Mouse (Mus musculus) liver, embryonic 14.5 days (tissue): ENCODE results near the gene Ifna7. TPM values are rescaled to one million over a fixed set of nuclear protein-coding genes. Genes with fewer than 3 reads are reported as not detected.

Source experiments
- ATAC-seq: fragments of 200-750 bp; cut with Nextera tagmentation; 2 replicates; pipeline ENCODE4 v1.8.0; 2017; ENCODE audit warnings: moderate number of reproducible peaks, mild to moderate bottlenecking, moderate library complexity; ENCODE audit not compliant: insufficient read depth
- DNase-seq, 3 experiments: peaks; one replicate each; pipeline ENCODE4 v3.0.0-alpha.2; 2012 to 2013; ENCODE audit warnings: low read depth in 3 of 3, low spot score in 3 of 3
- H3K27ac ChIP-seq: fragments of 300-500 bp; sonication (generic); 2 replicates; pipeline ENCODE4 v1.5.1; 2014; ENCODE audit warnings: moderate library complexity, mild to moderate bottlenecking, control low read depth, inconsistent platforms
- H3K27me3 ChIP-seq: fragments of 300-500 bp; sonication (generic); 2 replicates; pipeline ENCODE4 v1.6.1; 2014; ENCODE audit warnings: mild to moderate bottlenecking, low read length, moderate library complexity; ENCODE audit not compliant: control insufficient read depth, insufficient read depth
- H3K36me3 ChIP-seq: fragments of 300-500 bp; sonication (generic); replicated peaks from 2 replicates; pipeline ENCODE4 v1.6.1; 2014; ENCODE audit warnings: low read depth; ENCODE audit not compliant: control insufficient read depth, insufficient read depth
- H3K4me1 ChIP-seq, 2 experiments: fragments of 200-500 bp in 1 of 2; fragments of 300-500 bp in 1 of 2; sonication (generic) in 1 of 2; replicated peaks; 2 replicates each; pipeline ENCODE4 v1.6.1; 2012 to 2014; ENCODE audit warnings: antibody characterized with exemption in 1 of 2, inconsistent platforms in 1 of 2, low read length in 1 of 2; ENCODE audit not compliant: control insufficient read depth in 2 of 2, insufficient read depth in 2 of 2
- H3K4me2 ChIP-seq: fragments of 300-500 bp; sonication (generic); 2 replicates; pipeline ENCODE4 v1.6.1; 2014; ENCODE audit warnings: low read depth, mild to moderate bottlenecking, control low read depth, moderate library complexity
- H3K4me3 ChIP-seq, 2 experiments: fragments of 200-500 bp in 1 of 2; fragments of 300-500 bp in 1 of 2; sonication (generic) in 1 of 2; 2 replicates each; pipeline ENCODE4 v1.5.1; 2012 to 2014; ENCODE audit warnings: low read depth in 2 of 2, low read length in 2 of 2, mild to moderate bottlenecking in 2 of 2, control low read depth in 1 of 2, inconsistent platforms in 1 of 2, moderate library complexity in 1 of 2; ENCODE audit not compliant: insufficient read depth in 1 of 2
- H3K9ac ChIP-seq: fragments of 300-500 bp; sonication (generic); replicated peaks from 2 replicates; pipeline ENCODE4 v1.6.1; 2014; ENCODE audit warnings: mild to moderate bottlenecking, control low read depth, moderate library complexity
- H3K9me3 ChIP-seq: fragments of 300-500 bp; sonication (generic); 2 replicates; pipeline ENCODE4 v1.6.1; 2016; ENCODE audit warnings: low read length, mixed read lengths; ENCODE audit not compliant: control insufficient read depth
- CTCF ChIP-seq: IDR thresholded peaks from 2 replicates; pipeline ENCODE4 v1.5.1; 2016; ENCODE audit warnings: antibody characterized with exemption, low read depth, control low read depth
- EP300 ChIP-seq: IDR thresholded peaks from 2 replicates; pipeline ENCODE4 v1.6.1; 2016; ENCODE audit warnings: antibody characterized with exemption, low read depth
- WGBS: fragments of 180-500 bp; shearing (Covaris S2); extraction: QIAGEN DNeasy Blood & Tissue Kit; methylation state at CpG from one replicate; pipeline ENCODE4 v1.1.7; 2014; ENCODE audit not compliant: insufficient replicate concordance; 5-methylcytosine and 5-hydroxymethylcytosine counted together
- polyA plus RNA-seq, 2 experiments: library from polyadenylated mRNA; depleted of rRNA in 1 of 2; stranded (reverse) in 1 of 2; unstranded in 1 of 2; fragments of >200 nt; fragmentation: Nextera tagmentation in 1 of 2; extraction: Ambion mirVana in 1 of 2; gene quantifications; 2 replicates each; pipeline versions ENCODE4 v1.2.1 to v1.2.3; 2012 to 2014

The Ifna7 gene
- polyA plus RNA-seq, 2 experiments: not detected

- Histone ChIP-seq H3K9ac (no peak overlapping the region), H3K4me3 (no peak overlapping the region), H3K27me3 (no peaks in the 10 kb centered on the region), H3K4me1 (no peaks in the 10 kb centered on the region), H3K4me2 (no peak overlapping the region), H3K9me3 (no peaks in the 10 kb centered on the region), H3K36me3 (no peaks in the 10 kb centered on the region), H3K27ac (no peak overlapping the region)
- TF ChIP-seq EP300 (no peak), CTCF (peak; percentile 41; the same call in 1 of the 2 replicates)
- DNase-seq (no peak), ATAC-seq (no peak)
- WGBS: 27% methylated on average over 3 of the region's 3 CpGs
Observed at GRCm38 (mm10) chr4:88838828-88839227, 22.8 kb downstream of the Ifna7 start.

DNA sequence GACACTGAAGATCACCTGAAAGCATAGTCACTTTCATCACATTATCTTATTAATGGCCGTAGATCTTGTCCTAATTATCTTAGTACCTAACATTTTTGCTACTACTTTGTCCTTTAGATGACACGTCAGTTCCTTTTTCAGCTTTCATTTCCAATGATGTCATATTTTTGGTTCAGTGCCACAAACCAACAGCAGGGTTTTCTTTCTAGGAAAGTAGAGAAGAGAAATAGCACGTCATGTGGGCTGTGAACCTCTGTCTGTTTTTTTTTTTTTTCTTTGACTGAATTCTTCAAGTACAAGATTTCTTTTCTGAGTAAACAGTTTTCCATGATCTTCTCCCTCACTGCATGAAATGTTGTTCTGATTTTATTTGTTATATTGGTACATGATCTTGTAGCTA is 24.0 kb downstream of the Ifna7 start:
- Histone ChIP-seq H3K36me3 (no peaks in the 10 kb centered on the region), H3K9me3 (no peaks in the 10 kb centered on the region), H3K4me2 (no peak overlapping the region), H3K27ac (no peak overlapping the region), H3K4me3 (no peak overlapping the region), H3K4me1 (no peaks in the 10 kb centered on the region), H3K27me3 (no peaks in the 10 kb centered on the region), H3K9ac (no peak overlapping the region)
- DNase-seq (no peak), ATAC-seq (no peak)
- no peak for TF ChIP-seq EP300
- 43% methylated on average over 3 of the region's 3 CpGs for WGBS

DNA sequence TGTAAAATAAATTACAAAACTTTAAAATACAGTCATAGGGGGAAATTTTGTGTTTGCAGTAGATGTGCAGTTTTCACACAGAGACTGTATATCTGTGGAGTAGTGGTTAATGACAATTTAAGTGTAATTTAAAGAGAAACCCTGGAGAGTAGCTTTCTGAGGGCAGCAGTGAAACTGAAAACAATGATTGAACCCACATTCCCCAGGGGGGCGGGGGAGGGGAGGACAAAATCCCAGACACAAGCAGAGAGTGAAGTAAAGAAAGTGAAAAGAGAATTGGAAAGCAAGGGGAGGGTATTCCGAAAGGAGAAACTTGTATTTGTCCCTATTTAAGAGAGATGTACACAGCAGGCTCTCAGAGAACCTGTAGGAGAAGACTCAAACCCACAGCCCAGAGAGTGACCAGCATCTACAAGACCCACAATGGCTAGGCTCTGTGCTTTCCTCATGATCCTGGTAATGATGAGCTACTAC is 25.4 kb downstream of the Ifna7 start, which contains the start of gene Ifna4:
TSS of gene Ifna4 (plus strand) at position 424 of the 474 bp plus-strand sequence.
- ATAC-seq: no peak
- no peak for DNase-seq
- WGBS: 35% methylated on average over 2 of the region's 2 CpGs

DNA sequence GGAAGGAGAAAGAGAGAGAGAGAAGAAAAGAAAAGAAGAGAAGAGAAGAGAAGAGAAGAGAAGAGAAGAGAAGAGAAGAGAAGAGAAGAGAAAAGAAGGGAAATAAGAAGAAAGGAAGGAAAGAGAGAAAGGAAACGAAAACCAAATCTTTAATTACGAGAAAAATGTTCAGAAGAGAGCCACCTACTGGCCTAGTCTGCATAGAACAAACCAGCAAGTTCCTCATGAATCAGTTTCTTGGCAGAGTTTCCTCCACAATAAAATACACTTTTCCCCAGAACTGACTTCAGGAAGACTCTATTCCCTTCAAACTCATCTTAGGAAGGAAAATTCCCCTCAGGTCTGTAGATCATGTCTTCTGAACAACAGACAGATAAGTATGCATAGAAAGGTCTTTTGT is 29.3 kb downstream of the Ifna7 start:
- Histone ChIP-seq H3K4me1 (no peaks in the 10 kb centered on the region), H3K27ac (no peak overlapping the region), H3K4me3 (no peak overlapping the region), H3K9ac (no peak overlapping the region), H3K36me3 (no peaks in the 10 kb centered on the region), H3K9me3 (no peaks in the 10 kb centered on the region), H3K27me3 (no peaks in the 10 kb centered on the region), H3K4me2 (no peak overlapping the region)
- no peak for DNase-seq
- TF ChIP-seq CTCF (no peak; the same call in 1 of the 2 replicates), EP300 (no peak)
- WGBS: 27% methylated on average over 2 of the region's 2 CpGs
- no peak for ATAC-seq

More for the DNA sequence above, 25.4 kb downstream of the Ifna7 start, which contains the start of gene Ifna4:
- Histone ChIP-seq H3K4me3 (no peak within 1 kb of the TSS), H3K27ac (no peak within 1 kb of the TSS), H3K4me1 (no peaks in the 10 kb centered on the region), H3K27me3 (no peaks in the 10 kb centered on the region), H3K4me2 (no peak within 1 kb of the TSS), H3K9ac (no peak within 1 kb of the TSS), H3K36me3 (no peaks in the 10 kb centered on the region), H3K9me3 (no peaks in the 10 kb centered on the region)
- TF ChIP-seq EP300 (no peak), CTCF (no peak)

GRCm38 (mm10) chr4:88849698-88850097 is 33.7 kb downstream of the Ifna7 start, which contains the start of gene Ifna1:
Gene Ifna1 (plus strand): TSS chr4:88850087.
- 18% methylated on average over 1 of the region's 1 CpGs for WGBS
- TF ChIP-seq EP300: no peak
- TF ChIP-seq CTCF: no peak
- Histone ChIP-seq H3K9ac (no peak within 1 kb of the TSS), H3K36me3 (no peaks in the 10 kb centered on the region), H3K27ac (no peak within 1 kb of the TSS), H3K9me3 (no peaks in the 10 kb centered on the region), H3K27me3 (no peaks in the 10 kb centered on the region), H3K4me2 (no peak within 1 kb of the TSS), H3K4me3 (no peak within 1 kb of the TSS), H3K4me1 (no peaks in the 10 kb centered on the region)
- no peak for DNase-seq
- ATAC-seq: no peak
